Mouse (Mus musculus) brain, embryonic 14.5 days (tissue): Measurements from ENCODE around the gene Clec2i. TPM values are rescaled to one million over a fixed set of nuclear protein-coding genes. Genes with fewer than 3 reads are reported as not detected.

Source experiments
- DNase-seq: peaks from one replicate; pipeline ENCODE4 v3.0.0-alpha.2; 2011; ENCODE audit warnings: low read depth
- CTCF ChIP-seq: fragments of 200-500 bp; IDR thresholded peaks from 2 replicates; pipeline ENCODE4 v1.5.1; 2012; ENCODE audit warnings: inconsistent platforms, mild to moderate bottlenecking, moderate library complexity, borderline replicate concordance; ENCODE audit not compliant: insufficient read depth, insufficient read length; ENCODE audit errors: extremely low read depth
- POLR2A ChIP-seq: fragments of 200-500 bp; IDR thresholded peaks from 2 replicates; pipeline ENCODE4 v1.6.1; 2012; ENCODE audit warnings: mild to moderate bottlenecking, inconsistent platforms, borderline replicate concordance; ENCODE audit not compliant: poor library complexity, insufficient read depth, insufficient read length, severe bottlenecking; ENCODE audit errors: extremely low read depth
- polyA plus RNA-seq: library from polyadenylated mRNA; depleted of rRNA; stranded (reverse); fragments of >200 nt; gene quantifications from 2 replicates; pipeline ENCODE4 v1.2.3, GENCODE M21; 2012; rRNA removed

Clec2i gene
- polyA plus RNA-seq, 1 experiment = not detected

GRCm38 (mm10) chr6:128941646-128942421 is 54.4 kb downstream of the Clec2i start:
- TF ChIP-seq POLR2A = no peak
- TF ChIP-seq CTCF = no peak
- no peak for DNase-seq

DNA sequence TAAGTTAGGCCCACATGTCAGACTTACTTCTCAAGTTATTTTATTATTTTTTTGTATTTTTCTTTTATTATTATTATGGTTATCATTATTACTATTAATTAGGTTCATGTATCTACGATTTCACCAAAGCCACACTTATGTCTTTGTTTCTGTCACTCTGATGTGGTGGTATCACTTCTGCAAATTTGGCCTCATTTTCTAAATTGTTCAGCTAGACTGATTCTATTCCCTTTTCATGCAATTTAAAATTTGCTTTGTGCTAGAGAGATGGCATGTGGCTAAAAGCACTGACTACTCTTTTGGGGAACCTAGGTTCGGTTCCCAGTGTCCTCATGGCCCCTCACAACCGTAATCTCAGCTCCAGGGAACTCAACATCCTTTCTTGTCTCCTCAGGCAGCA is 58.2 kb downstream of the Clec2i start:
- TF ChIP-seq CTCF (no peak), POLR2A (no peak)
- no peak for DNase-seq

Other genes with a start within 250 kb of the Clec2i start
- gene Clec2h, start 225.2 kb upstream of the Clec2i start, polyA plus RNA-seq = not detected in 2 replicates
- 0.19 and 0.23 TPM in 2 replicates for gene Klrb1, start 164.5 kb upstream of the Clec2i start, polyA plus RNA-seq
- gene Klrb1c, start 98.4 kb upstream of the Clec2i start, polyA plus RNA-seq = 0.05 and 0.07 TPM in 2 replicates
- gene Gm44511, start 61.3 kb upstream of the Clec2i start, polyA plus RNA-seq = not detected in 2 replicates
- gene Klrb1b, start 61.3 kb upstream of the Clec2i start, polyA plus RNA-seq = 0.05 TPM in 1 of 2 replicates, not detected in the other
- gene BC035044, start 3.5 kb downstream of the Clec2i start, polyA plus RNA-seq = 0.30 and 0.49 TPM in 2 replicates
- gene Clec2g, start 46.8 kb downstream of the Clec2i start, polyA plus RNA-seq = 0.19 TPM in 1 of 2 replicates, not detected in the other
- gene Klrb1f, start 158.3 kb downstream of the Clec2i start, polyA plus RNA-seq = 0.10 and 0.15 TPM in 2 replicates
- gene Clec2e, start 213.3 kb downstream of the Clec2i start, polyA plus RNA-seq = 0.06 TPM in 1 of 2 replicates, not detected in the other